ENCODE assay signal across 10 mouse cellular contexts in genomic region chr7:127022528-127023271, GRCm38 (mm10). TPM values are rescaled to one million over a fixed set of nuclear protein-coding genes. Genes with fewer than 3 reads are reported as not detected.
DNase-seq lines count a peak whose midpoint lies in the region; ATAC-seq and TF ChIP-seq lines count a peak whose summit lies in the region.
"Had no signal": no experiment of that assay in that cellular context is flagged by ENCODE, and none has a peak within 500 bp of the region (broad histone marks: within the 10 kb centered on the region; RNA-seq: fewer than 3 reads in every experiment).

No protein-coding gene starts in this region.

- peaks cover 29% of the 10 kb centered on the region for H3K4me1 ChIP-seq in testis, adult 2 months (ENCODE audit: control insufficient read depth, insufficient read depth, low read length)
- H3K4me1 ChIP-seq in limb, embryonic 14.5 days (ENCODE audit: control insufficient read depth, insufficient read depth, low read length): peaks cover 55% of the 10 kb centered on the region

- H3K4me3 ChIP-seq in testis, adult 2 months (ENCODE audit: control insufficient read depth, low read depth, low read length): no peak overlapping the region; the same call in 1 of the 2 replicates
- peak overlapping the region; percentile 96; the same call in 1 of the 2 replicates for H3K4me3 ChIP-seq in limb, embryonic 14.5 days (replicated peaks; ENCODE audit: low read length)

- TF ChIP-seq CTCF in testis, adult 2 months (IDR thresholded peaks at IDR 0.05; ENCODE audit: control insufficient read depth, insufficient read depth, insufficient replicate concordance, low read depth, low read length): no peak

- TF ChIP-seq POLR2A in testis, adult 2 months (IDR thresholded peaks at IDR 0.05; ENCODE audit: control insufficient read depth, low read depth, low read length): no peak
- TF ChIP-seq POLR2A in limb, embryonic 14.5 days (IDR thresholded peaks at IDR 0.05; ENCODE audit: borderline replicate concordance, extremely low read depth, insufficient read depth, insufficient read length): no peak

- H3K9me3 ChIP-seq in limb, embryonic 14.5 days (ENCODE audit: control insufficient read depth, low read length): no peaks in the 10 kb centered on the region

- peak; percentile 65 for DNase-seq in cerebellum, adult 9-11 months
- no peak for DNase-seq in cerebellum, postnatal 36 days
- DNase-seq in testis, postnatal 14 days (ENCODE audit: low spot score): no peak
- no peak for DNase-seq in limb, embryonic 14.5 days (ENCODE audit: low spot score)
- peak; percentile 46 to 66 for DNase-seq in thymus, postnatal 36 days
- no peak for DNase-seq in gastrocnemius, postnatal 25 days
- DNase-seq in right cerebral cortex, adult 2 months (ENCODE audit: low spot score in 2 of 2): no peak
- DNase-seq: gastrocnemius, postnatal 14 days had no signal

- no peak for ATAC-seq in limb, embryonic 14.5 days (ENCODE audit: low FRiP score, low read depth)

- H3K27me3 ChIP-seq in testis, adult 2 months (ENCODE audit: control insufficient read depth, insufficient read depth, low read length): no peaks in the 10 kb centered on the region
- no peaks in the 10 kb centered on the region for H3K27me3 ChIP-seq in limb, embryonic 14.5 days (ENCODE audit: control insufficient read depth, insufficient read depth, low read length)

- H3K4me2 ChIP-seq in limb, embryonic 14.5 days (replicated peaks; ENCODE audit: low read depth, low read length, severe bottlenecking): peak overlapping the region; percentile 0; the same call in 1 of the 2 replicates

- H3K27ac ChIP-seq in testis, adult 2 months (ENCODE audit: control insufficient read depth, insufficient read depth, low read depth, low read length): 0 out of 2 replicates have a peak overlapping the region, but pooled peaks have one; percentile 10
- H3K27ac ChIP-seq in limb, embryonic 14.5 days (replicated peaks; ENCODE audit: low read depth, low read length): no peak overlapping the region; the same call in 1 of the 2 replicates

- H3K9ac ChIP-seq in limb, embryonic 14.5 days (ENCODE audit: low read depth, low read length, severe bottlenecking): peak overlapping the region; percentile 97; the same call in 1 of the 2 replicates

- H3K36me3 ChIP-seq in testis, adult 2 months (ENCODE audit: control insufficient read depth, insufficient read depth, low read length): no peaks in the 10 kb centered on the region
- peaks cover 40% of the 10 kb centered on the region for H3K36me3 ChIP-seq in limb, embryonic 14.5 days (ENCODE audit: control insufficient read depth, insufficient read depth, low read length)

- 83% methylated on average over 7 of the region's 7 CpGs for WGBS in limb, embryonic 14.5 days

RNA-seq across cellular contexts. Expression of gene Prrt2, which starts 1.7 kb away (rescaled TPM):
- 2.7 and 3.4 TPM in 2 replicates for polyA plus RNA-seq in testis, adult 2 months (2012; rRNA removed)
- 74.6 and 130 TPM in 2 replicates for polyA plus RNA-seq in limb, embryonic 14.5 days (2012; rRNA removed)
- polyA plus RNA-seq in limb, embryonic 14.5 days (2014; fragmentation: Nextera tagmentation; extraction: Ambion mirVana): 21.2 and 21.3 TPM in 2 replicates
- total RNA-seq in gastrocnemius, postnatal 25 days (2021): under 1 TPM; 0.77 to 0.86 TPM
- total RNA-seq: monocyte, adult 5-6 weeks had no signal

RNA-seq across cellular contexts. Expression of gene Gm42742, which starts 1.8 kb away (rescaled TPM):
- polyA plus RNA-seq in testis, adult 2 months (2012; rRNA removed): 13.5 and 16.2 TPM in 2 replicates
- polyA plus RNA-seq in limb, embryonic 14.5 days (2012; rRNA removed): 111 and 143 TPM in 2 replicates
- polyA plus RNA-seq in limb, embryonic 14.5 days (2014; fragmentation: Nextera tagmentation; extraction: Ambion mirVana): 26.8 and 37.7 TPM in 2 replicates
- total RNA-seq in gastrocnemius, postnatal 25 days (2021): 10 to 100 TPM; 15.9 to 17.5 TPM

RNA-seq across cellular contexts. Expression of gene Maz, which starts 4.1 kb away (rescaled TPM):
- polyA plus RNA-seq in testis, adult 2 months (2012; rRNA removed): 59.1 and 59.6 TPM in 2 replicates
- 298 and 365 TPM in 2 replicates for polyA plus RNA-seq in limb, embryonic 14.5 days (2012; rRNA removed)
- 66.7 and 81.4 TPM in 2 replicates for polyA plus RNA-seq in limb, embryonic 14.5 days (2014; fragmentation: Nextera tagmentation; extraction: Ambion mirVana)
- total RNA-seq in gastrocnemius, postnatal 25 days (2021): 10 to 100 TPM; 64.0 to 66.1 TPM

RNA-seq across cellular contexts. Expression of gene Pagr1a, which starts 5.5 kb away (rescaled TPM):
- polyA plus RNA-seq in testis, adult 2 months (2012; rRNA removed): 1.3 and 2.0 TPM in 2 replicates
- 27.0 and 31.9 TPM in 2 replicates for polyA plus RNA-seq in limb, embryonic 14.5 days (2012; rRNA removed)
- polyA plus RNA-seq in limb, embryonic 14.5 days (2014; fragmentation: Nextera tagmentation; extraction: Ambion mirVana): 47.6 and 63.6 TPM in 2 replicates
- 1 to 10 TPM; 2.4 to 8.7 TPM for total RNA-seq in gastrocnemius, postnatal 25 days (2021)

RNA-seq across cellular contexts. Expression of gene Pagr1b, which starts 6.4 kb away (rescaled TPM):
- polyA plus RNA-seq in testis, adult 2 months (2012; rRNA removed): 0.90 and 1.2 TPM in 2 replicates
- polyA plus RNA-seq in limb, embryonic 14.5 days (2012; rRNA removed): 3.2 and 4.3 TPM in 2 replicates
- 0.61 TPM in 1 of 2 replicates, not detected in the other for polyA plus RNA-seq in limb, embryonic 14.5 days (2014; fragmentation: Nextera tagmentation; extraction: Ambion mirVana)
- total RNA-seq in gastrocnemius, postnatal 25 days (2021): not detected

Comparison
In these comparisons a context has a peak if more than half of its experiments do, and no peak if none do; other contexts are left out.
1. DNase-seq: peak in cerebellum, adult 9-11 months (single experiment) and thymus, postnatal 36 days (2 of 2); none in cerebellum, postnatal 36 days (0 of 2), testis, postnatal 14 days (single experiment), limb, embryonic 14.5 days (single experiment), gastrocnemius, postnatal 25 days (single experiment) and right cerebral cortex, adult 2 months (0 of 2).